14 mouse cellular contexts compared by ENCODE assay signal in the genomic region with DNA sequence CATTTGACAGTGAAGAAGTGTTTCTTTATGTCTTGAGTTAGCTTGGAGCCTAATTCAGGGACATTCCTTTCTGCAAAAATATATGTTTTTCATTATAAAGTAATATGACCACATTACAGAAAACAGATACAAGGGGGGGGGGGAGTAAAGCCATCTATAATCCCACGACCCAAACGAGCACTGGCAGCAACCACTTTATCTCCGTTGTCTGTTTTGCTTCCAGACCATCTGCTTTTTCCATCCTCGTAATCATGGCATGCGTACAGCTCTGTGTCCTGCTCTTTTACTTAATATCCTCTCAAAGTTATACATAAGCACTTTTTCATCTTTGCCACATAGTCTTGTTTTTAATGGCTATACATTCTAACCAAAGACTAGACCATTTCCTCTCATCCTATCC. TPM values are rescaled to one million over a fixed set of nuclear protein-coding genes. Genes with fewer than 3 reads are reported as not detected.
DNase-seq lines count a peak whose midpoint lies in the region; ATAC-seq and TF ChIP-seq lines count a peak whose summit lies in the region.
"Had no signal": no experiment of that assay in that cellular context is flagged by ENCODE, and none has a peak within 500 bp of the region (broad histone marks: within the 10 kb centered on the region; RNA-seq: fewer than 3 reads in every experiment).

No protein-coding gene starts in this region.

- no peaks in the 10 kb centered on the region for H3K36me3 ChIP-seq in heart, embryonic 11.5 days (ENCODE audit: control insufficient read depth, insufficient read depth, low read length)
- no peaks in the 10 kb centered on the region for H3K36me3 ChIP-seq in stomach, embryonic 14.5 days (ENCODE audit: control insufficient read depth, insufficient read depth, low read length)
- H3K36me3 ChIP-seq in stomach, postnatal 0 days (ENCODE audit: control insufficient read depth, insufficient read depth, low read length), result no peaks in the 10 kb centered on the region
- H3K36me3 ChIP-seq in limb, embryonic 12.5 days, result 0 out of 2 replicates have a peak, but pooled peaks cover 5% of the 10 kb centered on the region
- H3K36me3 ChIP-seq in stomach, embryonic 16.5 days (ENCODE audit: control insufficient read depth, insufficient read depth, low read length), result no peaks in the 10 kb centered on the region
- H3K36me3 ChIP-seq: G1E; liver, embryonic 15.5 days had no signal

- H3K27me3 ChIP-seq in heart, embryonic 11.5 days (ENCODE audit: control insufficient read depth, insufficient read depth, low read length), result no peaks in the 10 kb centered on the region
- no peaks in the 10 kb centered on the region for H3K27me3 ChIP-seq in stomach, embryonic 14.5 days (ENCODE audit: control insufficient read depth, insufficient read depth, low read length)
- no peaks in the 10 kb centered on the region for H3K27me3 ChIP-seq in stomach, postnatal 0 days (ENCODE audit: control insufficient read depth, insufficient read depth, low read length)
- no peaks in the 10 kb centered on the region for H3K27me3 ChIP-seq in limb, embryonic 12.5 days
- H3K27me3 ChIP-seq in stomach, embryonic 16.5 days (ENCODE audit: control insufficient read depth, insufficient read depth, low read length), result no peaks in the 10 kb centered on the region
- H3K27me3 ChIP-seq: liver, embryonic 15.5 days had no signal

- TF ChIP-seq EP300 in stomach, postnatal 0 days (optimal IDR thresholded peaks at IDR 0.05), result no peak

- ATAC-seq in heart, embryonic 11.5 days (replicated peaks; ENCODE audit: insufficient number of reproducible peaks, low FRiP score, low TSS enrichment), result no peak
- no peak for ATAC-seq in stomach, embryonic 14.5 days (ENCODE audit: insufficient number of reproducible peaks, insufficient read depth, low FRiP score, low read depth)
- ATAC-seq in stomach, postnatal 0 days (ENCODE audit: low FRiP score, low TSS enrichment), result no peak
- ATAC-seq in limb, embryonic 12.5 days (ENCODE audit: insufficient number of reproducible peaks, insufficient read depth, low FRiP score, low TSS enrichment, low read depth), result no peak
- peak; percentile 9; the same call in 1 of the 2 replicates for ATAC-seq in stomach, embryonic 16.5 days (ENCODE audit: insufficient read depth, low FRiP score)

- no peak for DNase-seq in heart, postnatal 10 days
- no peak for DNase-seq in stomach, postnatal 0 days (ENCODE audit: low spot score)
- no peak for DNase-seq in Muller cell, postnatal 12 days (ENCODE audit: inconsistent ontology term)
- DNase-seq in layer of hippocampus, adult 9-11 months, result no peak
- DNase-seq: gastrocnemius, adult 2 months; kidney, adult 11 months had no signal

- no peaks in the 10 kb centered on the region for H3K9me3 ChIP-seq in heart, embryonic 11.5 days (replicated peaks; ENCODE audit: control insufficient read depth, low read length)
- H3K9me3 ChIP-seq in stomach, embryonic 14.5 days (ENCODE audit: control insufficient read depth, low read depth, low read length), result no peaks in the 10 kb centered on the region
- H3K9me3 ChIP-seq in stomach, postnatal 0 days (ENCODE audit: control insufficient read depth, low read length), result no peaks in the 10 kb centered on the region
- no peaks in the 10 kb centered on the region for H3K9me3 ChIP-seq in limb, embryonic 12.5 days
- no peaks in the 10 kb centered on the region for H3K9me3 ChIP-seq in stomach, embryonic 16.5 days (replicated peaks; ENCODE audit: control insufficient read depth, low read length)
- H3K9me3 ChIP-seq: G1E; liver, embryonic 15.5 days; megakaryocyte, embryonic 14.5 days had no signal

- intact Hi-C loops in heart, postnatal 10 days (cut with DNase I), result no loop called here

- H3K4me3 ChIP-seq in heart, embryonic 11.5 days (ENCODE audit: low read depth, low read length), result no peak overlapping the region
- H3K4me3 ChIP-seq in stomach, embryonic 14.5 days (ENCODE audit: low read depth, low read length), result no peak overlapping the region
- no peak overlapping the region for H3K4me3 ChIP-seq in stomach, postnatal 0 days (ENCODE audit: low read depth, low read length)
- H3K4me3 ChIP-seq in limb, embryonic 12.5 days (replicated peaks), result no peak overlapping the region
- H3K4me3 ChIP-seq in stomach, embryonic 16.5 days (replicated peaks; ENCODE audit: low read length), result no peak overlapping the region
- H3K4me3 ChIP-seq: liver, embryonic 15.5 days; megakaryocyte, embryonic 14.5 days had no signal

- no peak overlapping the region for H3K4me2 ChIP-seq in heart, embryonic 11.5 days
- H3K4me2 ChIP-seq in stomach, embryonic 14.5 days (replicated peaks; ENCODE audit: low read depth, low read length), result no peak overlapping the region
- H3K4me2 ChIP-seq in stomach, postnatal 0 days (replicated peaks; ENCODE audit: low read depth), result no peak overlapping the region
- H3K4me2 ChIP-seq in limb, embryonic 12.5 days, result no peak overlapping the region
- no peak overlapping the region for H3K4me2 ChIP-seq in stomach, embryonic 16.5 days (ENCODE audit: low read depth, low read length)
- H3K4me2 ChIP-seq: liver, embryonic 15.5 days had no signal

- H3K9ac ChIP-seq in heart, embryonic 11.5 days (ENCODE audit: low read depth, low read length), result no peak overlapping the region
- H3K9ac ChIP-seq in stomach, embryonic 14.5 days (replicated peaks; ENCODE audit: low read depth, low read length), result no peak overlapping the region
- H3K9ac ChIP-seq in stomach, postnatal 0 days (ENCODE audit: low read length), result no peak overlapping the region
- no peak overlapping the region for H3K9ac ChIP-seq in limb, embryonic 12.5 days (replicated peaks)
- no peak overlapping the region for H3K9ac ChIP-seq in stomach, embryonic 16.5 days (ENCODE audit: low read length)
- H3K9ac ChIP-seq: liver, embryonic 15.5 days had no signal

- peak overlapping the region; percentile 65 for H3K27ac ChIP-seq in heart, embryonic 11.5 days (ENCODE audit: low read depth, low read length)
- H3K27ac ChIP-seq in stomach, embryonic 14.5 days (ENCODE audit: low read length), result peak overlapping the region; percentile 80
- no peak overlapping the region for H3K27ac ChIP-seq in stomach, postnatal 0 days (replicated peaks)
- H3K27ac ChIP-seq in limb, embryonic 12.5 days, result peak overlapping the region; percentile 87
- H3K27ac ChIP-seq in stomach, embryonic 16.5 days (ENCODE audit: low read length), result peak overlapping the region; percentile 56; the same call in 1 of the 2 replicates
- H3K27ac ChIP-seq: liver, embryonic 15.5 days had no signal

- no peak for TF ChIP-seq CTCF in stomach, postnatal 0 days (IDR thresholded peaks at IDR 0.05; ENCODE audit: low read depth)

- peaks cover 30% of the 10 kb centered on the region for H3K4me1 ChIP-seq in heart, embryonic 11.5 days (ENCODE audit: control insufficient read depth, insufficient read depth, low read length)
- H3K4me1 ChIP-seq in stomach, embryonic 14.5 days (ENCODE audit: control insufficient read depth, insufficient read depth, low read length), result peaks cover 14% of the 10 kb centered on the region
- H3K4me1 ChIP-seq in stomach, postnatal 0 days (replicated peaks; ENCODE audit: control insufficient read depth, insufficient read depth), result no peaks in the 10 kb centered on the region
- H3K4me1 ChIP-seq in limb, embryonic 12.5 days (replicated peaks), result peaks cover 45% of the 10 kb centered on the region
- H3K4me1 ChIP-seq in stomach, embryonic 16.5 days (ENCODE audit: control insufficient read depth, insufficient read depth, low read length), result peaks cover 15% of the 10 kb centered on the region
- H3K4me1 ChIP-seq: liver, embryonic 15.5 days; megakaryocyte, embryonic 14.5 days had no signal

- WGBS in heart, embryonic 11.5 days (ENCODE audit: insufficient replicate concordance), result 55% methylated on average over 5 of the region's 5 CpGs
- WGBS in stomach, embryonic 14.5 days, result 40% methylated on average over 5 of the region's 5 CpGs
- WGBS in stomach, postnatal 0 days, result 46% methylated on average over 5 of the region's 5 CpGs
- WGBS in limb, embryonic 12.5 days, result 40% methylated on average over 5 of the region's 5 CpGs
- WGBS in stomach, embryonic 16.5 days, result 39% methylated on average over 5 of the region's 5 CpGs

RNA-seq across cellular contexts. Expression of gene Cpa4, which starts 5.2 kb away (rescaled TPM):
- 2.4 TPM in 2 replicates for polyA plus RNA-seq in heart, embryonic 11.5 days (2014; fragmentation: Nextera tagmentation; extraction: Ambion mirVana)
- total RNA-seq in heart, postnatal 10 days (2021), result under 1 TPM in 1 of 2 experiments, not detected in 1; 0.10 TPM
- polyA plus RNA-seq in stomach, embryonic 14.5 days (2014; fragmentation: Nextera tagmentation; extraction: Ambion mirVana), result 0.49 and 0.71 TPM in 2 replicates
- polyA plus RNA-seq in stomach, postnatal 0 days (2015; fragmentation: Nextera tagmentation; extraction: Ambion mirVana), result 32.7 and 33.7 TPM in 2 replicates
- polyA plus RNA-seq in limb, embryonic 12.5 days (2016; fragmentation: Nextera tagmentation; extraction: Ambion mirVana), result 1.9 TPM in 2 replicates
- 1.4 and 1.5 TPM in 2 replicates for polyA plus RNA-seq in stomach, embryonic 16.5 days (2015; fragmentation: Nextera tagmentation; extraction: Ambion mirVana)
- total RNA-seq: gastrocnemius, adult 2 months had no signal
- polyA plus RNA-seq: G1E; urinary bladder, adult 2 months had no signal

RNA-seq across cellular contexts. Expression of gene Cpa2, which starts 32.0 kb away (rescaled TPM):
- 8.3 and 11.7 TPM in 2 replicates for polyA plus RNA-seq in heart, embryonic 11.5 days (2014; fragmentation: Nextera tagmentation; extraction: Ambion mirVana)
- under 1 TPM; 0.17 to 0.65 TPM for total RNA-seq in heart, postnatal 10 days (2021)
- polyA plus RNA-seq in stomach, embryonic 14.5 days (2014; fragmentation: Nextera tagmentation; extraction: Ambion mirVana), result 1.4 and 127 TPM in 2 replicates
- 1.7 and 2.6 TPM in 2 replicates for polyA plus RNA-seq in stomach, postnatal 0 days (2015; fragmentation: Nextera tagmentation; extraction: Ambion mirVana)
- polyA plus RNA-seq in limb, embryonic 12.5 days (2016; fragmentation: Nextera tagmentation; extraction: Ambion mirVana), result 23.7 and 28.1 TPM in 2 replicates
- 688 and 708 TPM in 2 replicates for polyA plus RNA-seq in stomach, embryonic 16.5 days (2015; fragmentation: Nextera tagmentation; extraction: Ambion mirVana)
- total RNA-seq: G1E; gastrocnemius, adult 2 months had no signal
- polyA plus RNA-seq: G1E had no signal

RNA-seq across cellular contexts. Expression of gene Cpa5, which starts 37.4 kb away (rescaled TPM):
- 1.4 and 2.7 TPM in 2 replicates for polyA plus RNA-seq in heart, embryonic 11.5 days (2014; fragmentation: Nextera tagmentation; extraction: Ambion mirVana)
- total RNA-seq in heart, postnatal 10 days (2021), result not detected
- polyA plus RNA-seq in stomach, embryonic 14.5 days (2014; fragmentation: Nextera tagmentation; extraction: Ambion mirVana), result 0.13 and 0.15 TPM in 2 replicates
- 0.16 and 0.18 TPM in 2 replicates for polyA plus RNA-seq in stomach, postnatal 0 days (2015; fragmentation: Nextera tagmentation; extraction: Ambion mirVana)
- 0.14 and 0.33 TPM in 2 replicates for polyA plus RNA-seq in limb, embryonic 12.5 days (2016; fragmentation: Nextera tagmentation; extraction: Ambion mirVana)
- 0.21 and 0.24 TPM in 2 replicates for polyA plus RNA-seq in stomach, embryonic 16.5 days (2015; fragmentation: Nextera tagmentation; extraction: Ambion mirVana)
- total RNA-seq: G1E; gastrocnemius, adult 2 months had no signal
- polyA plus RNA-seq: G1E had no signal
